Mouse (Mus musculus): ENCODE measurements around the gene Stpg2. TPM values are rescaled to one million over a fixed set of nuclear protein-coding genes. Genes with fewer than 3 reads are reported as not detected.

Stpg2 gene
- polyA plus RNA-seq, 1 experiment from 2014 or later, result not detected

DNA sequence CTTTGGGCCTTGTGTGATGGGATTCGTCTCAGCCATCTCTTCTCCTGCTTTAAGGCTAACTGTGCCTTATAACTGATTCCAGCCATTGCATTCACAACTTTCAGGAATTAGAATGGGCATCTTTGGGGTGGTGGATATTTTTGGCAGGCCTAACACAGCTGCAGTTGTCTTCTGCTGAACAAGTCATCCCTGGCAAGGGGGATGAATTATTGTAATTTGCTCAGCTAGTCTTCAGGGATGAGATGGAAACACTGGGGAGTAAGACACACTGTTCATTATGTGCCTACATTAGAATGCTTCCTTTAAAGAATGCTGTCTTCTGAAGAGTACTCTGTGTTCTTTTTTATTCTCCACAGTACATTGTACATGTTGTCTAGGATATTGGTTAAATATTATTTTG lies 14.0 kb upstream of the Stpg2 start:
- H3K36me3 ChIP-seq (replicated peaks; ENCODE audit: insufficient read depth, low read length), result no peaks in the 10 kb centered on the region
- H3K9ac ChIP-seq (replicated peaks), result no peak overlapping the region

DNA sequence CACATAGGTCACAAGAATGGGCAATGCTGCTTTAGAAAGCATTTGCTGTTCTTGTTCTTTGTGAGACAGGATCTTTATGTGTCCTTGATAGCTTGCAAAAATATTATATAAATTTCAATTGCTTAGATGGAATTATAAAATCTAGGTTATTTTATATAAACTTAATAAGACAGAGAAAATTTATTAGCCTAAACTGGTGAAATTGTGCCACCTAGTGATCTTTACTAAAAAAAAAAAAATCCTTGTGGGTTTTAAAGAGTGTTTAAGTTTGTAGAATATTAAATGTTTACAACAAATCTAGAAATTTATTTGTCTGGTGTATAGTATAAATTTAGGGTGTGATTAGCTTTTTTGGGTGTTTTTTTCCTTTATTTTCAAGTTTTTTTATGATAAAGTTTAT lies 11.6 kb upstream of the Stpg2 start:
- ATAC-seq (no peak), DNase-seq (no peak)
- H3K4me3 ChIP-seq (ENCODE audit: low read depth, low read length), result no peak overlapping the region
- no peak overlapping the region for H3K9ac ChIP-seq (replicated peaks)
- no peak overlapping the region for H3K4me2 ChIP-seq (ENCODE audit: low read depth, low read length)
- no peak overlapping the region for H3K27ac ChIP-seq (ENCODE audit: low read depth)
- no peaks in the 10 kb centered on the region for H3K4me1 ChIP-seq (ENCODE audit: insufficient read depth)
- no peaks in the 10 kb centered on the region for H3K27me3 ChIP-seq (ENCODE audit: insufficient read depth, low read length)
- no peaks in the 10 kb centered on the region for H3K36me3 ChIP-seq (replicated peaks; ENCODE audit: insufficient read depth, low read length)
- no peaks in the 10 kb centered on the region for H3K9me3 ChIP-seq (ENCODE audit: low read length)
- no peak for TF ChIP-seq CTCF (IDR thresholded peaks at IDR 0.05; ENCODE audit: low read depth)
- no peak for TF ChIP-seq EP300 (IDR thresholded peaks at IDR 0.05; ENCODE audit: low read depth)

More for the DNA sequence above, 14.0 kb upstream of the Stpg2 start:
- Histone ChIP-seq H3K9me3 (ENCODE audit: low read length) (no peaks in the 10 kb centered on the region), H3K4me2 (ENCODE audit: low read depth, low read length) (no peak overlapping the region), H3K27ac (ENCODE audit: low read depth) (no peak overlapping the region), H3K4me1 (ENCODE audit: insufficient read depth) (no peaks in the 10 kb centered on the region), H3K4me3 (ENCODE audit: low read depth, low read length) (no peak overlapping the region), H3K27me3 (ENCODE audit: insufficient read depth, low read length) (no peaks in the 10 kb centered on the region)
- TF ChIP-seq EP300 (IDR thresholded peaks at IDR 0.05; ENCODE audit: low read depth), result no peak
- no peak for TF ChIP-seq CTCF (IDR thresholded peaks at IDR 0.05; ENCODE audit: low read depth)
- DNase-seq (no peak), ATAC-seq (no peak)
- 56% methylated on average over 1 of the region's 1 CpGs for WGBS (ENCODE audit: insufficient replicate concordance)

DNA sequence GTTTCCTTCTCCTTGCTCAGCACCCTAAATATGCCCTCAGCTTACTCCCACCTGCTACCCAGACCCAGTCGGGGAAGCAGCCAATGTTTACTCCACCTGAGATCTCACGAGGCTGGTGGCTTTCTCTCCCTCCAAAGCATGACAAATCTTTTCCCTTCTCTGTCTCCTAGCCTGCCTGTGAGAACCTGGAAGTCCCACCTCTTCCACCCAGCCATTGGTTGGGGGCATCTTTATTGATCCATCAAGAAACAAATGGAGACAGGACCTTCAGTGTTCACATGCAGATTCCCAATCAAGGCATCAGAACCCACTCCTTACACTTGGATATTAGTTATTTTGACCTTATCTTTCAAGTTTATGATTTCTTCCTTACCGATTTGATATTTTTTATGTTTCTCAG lies 7.1 kb upstream of the Stpg2 start:
- H3K4me2 ChIP-seq (ENCODE audit: low read depth, low read length), result no peak overlapping the region
- no peak overlapping the region for H3K4me3 ChIP-seq (ENCODE audit: low read depth, low read length)
- ATAC-seq (no peak), DNase-seq (no peak)
- no peaks in the 10 kb centered on the region for H3K36me3 ChIP-seq (replicated peaks; ENCODE audit: insufficient read depth, low read length)
- H3K27me3 ChIP-seq (ENCODE audit: insufficient read depth, low read length), result no peaks in the 10 kb centered on the region
- no peaks in the 10 kb centered on the region for H3K4me1 ChIP-seq (ENCODE audit: insufficient read depth)
- no peak overlapping the region for H3K27ac ChIP-seq (ENCODE audit: low read depth)
- TF ChIP-seq EP300 (IDR thresholded peaks at IDR 0.05; ENCODE audit: low read depth) (no peak), CTCF (IDR thresholded peaks at IDR 0.05; ENCODE audit: low read depth) (no peak)
- H3K9ac ChIP-seq (replicated peaks), result no peak overlapping the region
- 61% methylated on average over 3 of the region's 3 CpGs for WGBS (ENCODE audit: insufficient replicate concordance)
- H3K9me3 ChIP-seq (ENCODE audit: low read length), result no peaks in the 10 kb centered on the region

DNA sequence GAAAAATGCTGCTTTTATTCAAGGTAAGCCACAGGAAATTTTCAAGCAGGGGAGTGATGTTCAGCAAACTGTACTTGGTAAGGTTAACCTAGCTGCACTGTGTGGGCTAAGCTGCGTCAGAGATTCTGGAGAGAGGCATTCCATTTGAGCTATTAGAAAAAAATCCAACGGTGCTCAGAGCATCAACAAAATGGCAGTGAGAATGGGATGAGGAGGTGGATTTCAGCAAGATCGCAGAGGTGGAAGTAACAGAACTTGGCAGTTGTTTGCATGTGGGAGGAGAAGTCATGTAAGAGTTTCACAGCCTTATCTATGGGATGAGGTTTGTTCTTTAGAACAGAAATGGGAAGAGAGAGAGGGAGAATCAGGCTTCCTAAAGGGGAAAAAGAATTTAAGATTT lies 5.2 kb upstream of the Stpg2 start:
- H3K9me3 ChIP-seq (ENCODE audit: low read length), result no peaks in the 10 kb centered on the region
- TF ChIP-seq EP300 (IDR thresholded peaks at IDR 0.05; ENCODE audit: low read depth) (no peak), CTCF (IDR thresholded peaks at IDR 0.05; ENCODE audit: low read depth) (no peak)
- DNase-seq (no peak), ATAC-seq (no peak)
- no peak overlapping the region for H3K27ac ChIP-seq (ENCODE audit: low read depth)
- no peaks in the 10 kb centered on the region for H3K36me3 ChIP-seq (replicated peaks; ENCODE audit: insufficient read depth, low read length)
- 0 out of 2 replicates have a peak, but pooled peaks cover 4% of the 10 kb centered on the region for H3K27me3 ChIP-seq (ENCODE audit: insufficient read depth, low read length)
- 57% methylated on average over 3 of the region's 3 CpGs for WGBS (ENCODE audit: insufficient replicate concordance)
- H3K9ac ChIP-seq (replicated peaks), result no peak overlapping the region
- H3K4me1 ChIP-seq (ENCODE audit: insufficient read depth), result peaks cover 3% of the 10 kb centered on the region
- H3K4me2 ChIP-seq (ENCODE audit: low read depth, low read length), result no peak overlapping the region
- H3K4me3 ChIP-seq (ENCODE audit: low read depth, low read length), result no peak overlapping the region

DNA sequence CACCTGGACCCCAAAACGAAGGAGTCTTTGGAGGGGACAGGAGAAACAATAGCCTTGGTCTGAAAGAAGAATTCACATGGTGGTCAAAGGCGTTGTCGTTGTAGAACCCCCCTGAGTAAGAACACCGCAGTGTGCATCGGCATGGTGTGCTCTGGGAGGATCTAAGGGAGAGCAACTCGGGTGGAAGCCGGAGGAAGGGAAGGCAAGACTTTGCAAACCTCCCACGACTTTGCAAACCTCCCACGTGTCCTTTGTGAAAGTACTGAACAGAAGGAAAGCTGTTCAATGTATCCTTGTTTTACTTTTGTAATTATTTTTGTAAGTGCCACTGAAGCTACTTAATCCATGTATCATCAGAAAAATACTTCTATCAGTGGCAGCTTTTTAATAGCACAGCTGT lies 11.5 kb downstream of the Stpg2 start:
- Histone ChIP-seq H3K9ac (replicated peaks) (no peak overlapping the region), H3K36me3 (replicated peaks; ENCODE audit: insufficient read depth, low read length) (no peaks in the 10 kb centered on the region), H3K9me3 (ENCODE audit: low read length) (no peaks in the 10 kb centered on the region), H3K4me2 (ENCODE audit: low read depth, low read length) (no peak overlapping the region), H3K27me3 (ENCODE audit: insufficient read depth, low read length) (no peaks in the 10 kb centered on the region), H3K4me1 (ENCODE audit: insufficient read depth) (no peaks in the 10 kb centered on the region), H3K4me3 (ENCODE audit: low read depth, low read length) (no peak overlapping the region), H3K27ac (ENCODE audit: low read depth) (no peak overlapping the region)
- 62% methylated on average over 9 of the region's 9 CpGs for WGBS (ENCODE audit: insufficient replicate concordance)
- DNase-seq (no peak), ATAC-seq (no peak)
- TF ChIP-seq CTCF (IDR thresholded peaks at IDR 0.05; ENCODE audit: low read depth) (no peak), EP300 (IDR thresholded peaks at IDR 0.05; ENCODE audit: low read depth) (no peak)

DNA sequence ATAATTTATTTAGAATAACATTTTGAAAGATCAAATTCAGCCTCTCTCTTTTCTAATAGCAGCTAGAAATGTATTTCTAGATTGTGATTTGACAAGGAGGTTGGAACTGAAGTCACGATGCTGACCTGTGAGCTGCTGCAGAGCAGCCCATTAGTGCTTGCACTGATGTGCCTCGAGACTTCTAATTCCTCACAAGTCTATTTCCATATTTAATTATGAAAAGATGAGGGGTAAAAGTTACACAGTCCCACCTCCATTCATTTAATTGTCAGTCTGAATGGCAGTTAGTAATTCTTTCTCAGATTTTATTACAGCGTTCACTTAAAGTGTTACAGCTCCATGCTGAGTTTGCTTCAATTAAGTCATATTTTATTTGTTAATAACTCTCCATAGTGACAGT lies 19.6 kb downstream of the Stpg2 start:
- H3K4me1 ChIP-seq (ENCODE audit: insufficient read depth), result no peaks in the 10 kb centered on the region
- DNase-seq, result no peak
- TF ChIP-seq CTCF (IDR thresholded peaks at IDR 0.05; ENCODE audit: low read depth) (no peak), EP300 (IDR thresholded peaks at IDR 0.05; ENCODE audit: low read depth) (no peak)
- H3K27ac ChIP-seq (ENCODE audit: low read depth), result no peak overlapping the region
- H3K9ac ChIP-seq (replicated peaks), result no peak overlapping the region
- no peak for ATAC-seq
- no peak overlapping the region for H3K4me2 ChIP-seq (ENCODE audit: low read depth, low read length)
- WGBS (ENCODE audit: insufficient replicate concordance), result 74% methylated on average over 3 of the region's 3 CpGs
- H3K4me3 ChIP-seq (ENCODE audit: low read depth, low read length), result no peak overlapping the region
- H3K9me3 ChIP-seq (ENCODE audit: low read length), result no peaks in the 10 kb centered on the region
- no peaks in the 10 kb centered on the region for H3K36me3 ChIP-seq (replicated peaks; ENCODE audit: insufficient read depth, low read length)
- no peaks in the 10 kb centered on the region for H3K27me3 ChIP-seq (ENCODE audit: insufficient read depth, low read length)

DNA sequence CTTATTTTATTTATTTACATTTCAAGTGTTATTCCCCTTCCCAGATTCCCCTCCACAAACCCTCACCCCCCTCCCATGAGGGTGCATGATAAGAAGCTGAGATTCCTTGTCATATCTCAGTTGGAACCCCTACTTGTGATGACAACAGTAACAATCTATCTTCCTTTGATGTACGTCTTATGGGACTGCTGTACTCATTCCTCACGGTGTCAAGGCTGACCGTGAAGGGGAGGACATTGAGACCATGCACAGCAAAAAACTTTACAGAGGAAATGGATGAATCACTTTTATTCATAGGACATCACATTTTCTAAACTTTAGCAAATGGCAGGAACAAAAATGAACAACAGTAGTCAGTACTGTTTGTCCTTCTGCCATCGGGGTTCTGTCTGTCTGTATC lies 21.3 kb downstream of the Stpg2 start:
- 74% methylated on average over 4 of the region's 4 CpGs for WGBS (ENCODE audit: insufficient replicate concordance)
- Histone ChIP-seq H3K4me2 (ENCODE audit: low read depth, low read length) (no peak overlapping the region), H3K4me1 (ENCODE audit: insufficient read depth) (no peaks in the 10 kb centered on the region), H3K4me3 (ENCODE audit: low read depth, low read length) (no peak overlapping the region), H3K27me3 (ENCODE audit: insufficient read depth, low read length) (no peaks in the 10 kb centered on the region), H3K9me3 (ENCODE audit: low read length) (no peaks in the 10 kb centered on the region; the same call in 1 of the 2 replicates), H3K9ac (replicated peaks) (no peak overlapping the region), H3K36me3 (replicated peaks; ENCODE audit: insufficient read depth, low read length) (no peaks in the 10 kb centered on the region), H3K27ac (ENCODE audit: low read depth) (no peak overlapping the region)
- no peak for DNase-seq
- no peak for ATAC-seq
- TF ChIP-seq CTCF (IDR thresholded peaks at IDR 0.05; ENCODE audit: low read depth) (no peak), EP300 (IDR thresholded peaks at IDR 0.05; ENCODE audit: low read depth) (no peak)
